Mouse (Mus musculus): ENCODE results near the gene Tm9sf3. TPM values are rescaled to one million over a fixed set of nuclear protein-coding genes. Genes with fewer than 3 reads are reported as not detected.

Gene Tm9sf3
- polyA plus RNA-seq, 1 experiment from 2014 or later, result 88.7 TPM

DNA sequence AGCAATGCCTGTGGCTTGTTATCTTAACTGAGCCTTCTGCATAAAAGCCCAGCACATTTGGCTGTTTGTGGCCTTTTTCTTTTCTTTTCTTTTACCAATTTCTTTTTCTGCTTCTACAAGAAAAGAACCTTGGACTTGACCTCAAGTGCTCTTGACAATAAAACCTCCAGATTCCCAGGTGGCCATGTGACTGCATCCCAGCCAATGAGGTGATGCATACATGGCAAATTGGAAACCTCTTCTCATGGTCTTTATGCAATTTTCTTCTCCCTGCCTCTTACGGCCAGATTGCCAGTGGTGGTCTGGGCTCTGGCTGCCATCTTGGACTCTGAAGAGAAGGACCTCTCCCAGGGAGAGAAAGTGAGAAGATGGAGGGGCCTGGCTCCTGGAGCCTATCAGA, 70.4 kb downstream of the Tm9sf3 start:
- ATAC-seq, result no peak
- WGBS, result 57% methylated on average over 1 of the region's 1 CpGs
- H3K9me3 ChIP-seq (ENCODE audit: control insufficient read depth, low read length), result no peaks in the 10 kb centered on the region
- H3K4me3 ChIP-seq (replicated peaks; ENCODE audit: low read length), result no peak overlapping the region
- H3K4me1 ChIP-seq (replicated peaks; ENCODE audit: control insufficient read depth, insufficient read depth, low read length), result peaks cover 12% of the 10 kb centered on the region
- H3K36me3 ChIP-seq (ENCODE audit: control insufficient read depth, insufficient read depth), result no peaks in the 10 kb centered on the region
- H3K4me2 ChIP-seq (ENCODE audit: low read length), result no peak overlapping the region
- peaks cover 5% of the 10 kb centered on the region for H3K27me3 ChIP-seq (replicated peaks; ENCODE audit: control insufficient read depth, insufficient read depth, low read length)
- no peak overlapping the region for H3K9ac ChIP-seq (replicated peaks; ENCODE audit: low read depth, low read length)
- H3K27ac ChIP-seq (ENCODE audit: low read length), result no peak overlapping the region

DNA sequence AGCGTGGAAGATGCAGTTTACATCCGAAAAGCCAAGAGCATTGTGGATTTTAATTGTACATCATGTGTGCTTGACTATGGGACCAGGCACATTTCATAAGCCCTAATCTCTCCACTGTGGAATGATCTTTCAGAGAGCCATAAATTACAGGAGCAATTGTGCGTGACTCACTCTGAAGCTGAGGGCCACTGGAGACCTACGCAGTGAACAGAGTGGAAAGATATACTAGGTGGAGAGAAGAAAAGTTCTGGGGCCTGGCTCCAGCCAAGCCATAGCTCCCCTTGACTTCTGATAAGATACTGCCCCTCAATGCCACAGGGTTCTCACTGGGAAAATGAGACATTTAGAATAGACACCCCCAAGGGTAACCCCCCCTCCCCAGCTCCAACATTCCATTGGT, 70.8 kb downstream of the Tm9sf3 start:
- no peak for ATAC-seq
- H3K4me2 ChIP-seq (ENCODE audit: low read length), result no peak overlapping the region
- H3K4me3 ChIP-seq (replicated peaks; ENCODE audit: low read length), result no peak overlapping the region
- no peaks in the 10 kb centered on the region for H3K36me3 ChIP-seq (ENCODE audit: control insufficient read depth, insufficient read depth)
- no peaks in the 10 kb centered on the region for H3K9me3 ChIP-seq (ENCODE audit: control insufficient read depth, low read length)
- H3K9ac ChIP-seq (replicated peaks; ENCODE audit: low read depth, low read length), result no peak overlapping the region
- peaks cover 5% of the 10 kb centered on the region for H3K27me3 ChIP-seq (replicated peaks; ENCODE audit: control insufficient read depth, insufficient read depth, low read length)
- H3K27ac ChIP-seq (ENCODE audit: low read length), result no peak overlapping the region
- 94% methylated on average over 4 of the region's 4 CpGs for WGBS
- H3K4me1 ChIP-seq (replicated peaks; ENCODE audit: control insufficient read depth, insufficient read depth, low read length), result peaks cover 12% of the 10 kb centered on the region

DNA sequence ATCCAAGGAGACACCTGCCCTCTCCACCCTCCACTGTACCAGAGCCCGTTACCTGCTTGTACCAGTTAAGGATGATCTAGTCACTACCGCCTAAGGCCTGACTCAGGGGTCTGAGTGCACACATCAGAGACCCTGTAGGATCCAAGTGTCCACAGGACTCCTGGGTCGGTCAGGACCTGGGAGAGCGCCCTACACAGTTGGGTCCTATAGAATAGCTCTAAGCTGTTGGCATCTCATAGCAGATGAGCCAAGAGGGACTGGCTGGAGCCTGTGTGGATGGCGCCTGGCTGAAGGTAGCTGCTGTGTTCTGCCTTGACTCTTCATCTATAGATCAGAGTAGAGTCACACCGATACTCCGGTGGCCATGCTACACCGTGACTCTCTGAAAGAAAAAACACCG, 72.1 kb downstream of the Tm9sf3 start:
- H3K4me2 ChIP-seq (ENCODE audit: low read length), result no peak overlapping the region
- no peaks in the 10 kb centered on the region for H3K36me3 ChIP-seq (ENCODE audit: control insufficient read depth, insufficient read depth)
- no peak for ATAC-seq
- H3K9ac ChIP-seq (replicated peaks; ENCODE audit: low read depth, low read length), result no peak overlapping the region
- H3K4me1 ChIP-seq (replicated peaks; ENCODE audit: control insufficient read depth, insufficient read depth, low read length), result peaks cover 12% of the 10 kb centered on the region
- H3K27me3 ChIP-seq (replicated peaks; ENCODE audit: control insufficient read depth, insufficient read depth, low read length), result peaks cover 11% of the 10 kb centered on the region
- H3K9me3 ChIP-seq (ENCODE audit: control insufficient read depth, low read length), result no peaks in the 10 kb centered on the region
- no peak overlapping the region for H3K4me3 ChIP-seq (replicated peaks; ENCODE audit: low read length)
- 79% methylated on average over 9 of the region's 9 CpGs for WGBS
- no peak overlapping the region for H3K27ac ChIP-seq (ENCODE audit: low read length)

DNA sequence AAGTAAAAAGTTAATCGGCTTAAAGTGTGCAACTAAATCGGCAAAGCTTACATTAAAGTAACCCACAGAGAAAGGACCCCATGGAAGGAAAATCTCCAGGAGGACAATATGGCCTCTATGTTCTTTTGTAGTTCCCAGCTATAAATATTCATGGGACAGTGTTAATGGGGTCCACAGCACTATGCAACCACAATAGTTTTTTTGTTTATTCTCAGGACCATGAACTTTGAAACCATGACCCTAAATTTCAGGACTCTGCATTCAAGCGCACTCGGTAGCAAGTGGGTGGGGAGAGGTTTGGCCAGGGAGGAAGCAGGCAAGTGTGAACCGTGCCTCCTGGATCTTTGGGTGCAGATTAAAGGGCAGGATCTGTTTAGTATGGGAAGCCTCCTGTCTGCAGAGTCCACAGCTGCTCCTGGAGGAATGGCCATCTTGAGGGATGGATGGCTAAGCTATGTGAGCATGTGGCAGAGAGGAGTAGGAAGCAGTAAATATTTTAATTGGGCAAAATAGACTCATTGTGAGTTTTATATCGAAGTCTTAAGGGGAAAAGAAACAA, 72.8 kb downstream of the Tm9sf3 start:
- 16% methylated on average over 6 of the region's 6 CpGs for WGBS
- Histone ChIP-seq H3K4me1 (replicated peaks; ENCODE audit: control insufficient read depth, insufficient read depth, low read length) (peaks cover 12% of the 10 kb centered on the region), H3K27ac (ENCODE audit: low read length) (no peak overlapping the region), H3K27me3 (replicated peaks; ENCODE audit: control insufficient read depth, insufficient read depth, low read length) (peaks cover 11% of the 10 kb centered on the region), H3K36me3 (ENCODE audit: control insufficient read depth, insufficient read depth) (no peaks in the 10 kb centered on the region), H3K4me2 (ENCODE audit: low read length) (no peak overlapping the region), H3K9me3 (ENCODE audit: control insufficient read depth, low read length) (no peaks in the 10 kb centered on the region), H3K4me3 (replicated peaks; ENCODE audit: low read length) (no peak overlapping the region), H3K9ac (replicated peaks; ENCODE audit: low read depth, low read length) (no peak overlapping the region)
- ATAC-seq, result peak; percentile 47; the same call in 1 of the 2 replicates

DNA sequence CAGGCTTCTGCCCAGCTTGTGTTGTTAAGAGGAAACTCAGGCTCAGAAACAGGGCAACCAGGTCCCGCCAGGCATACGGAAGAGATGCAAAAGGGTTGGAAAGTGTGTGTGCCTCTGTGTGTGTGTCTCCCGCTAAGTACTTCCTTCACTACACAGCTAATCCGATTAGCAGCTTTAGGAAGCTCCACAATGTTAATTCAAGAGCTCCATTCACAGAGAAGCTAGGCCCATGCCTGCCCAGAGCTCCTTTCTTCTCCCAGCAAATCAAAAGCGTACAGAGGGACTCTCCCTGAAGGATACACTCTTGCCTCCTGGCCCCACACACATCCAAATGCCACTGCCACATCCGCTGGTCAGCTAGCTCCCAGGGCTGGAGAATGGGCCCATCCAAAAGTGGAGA, 86.5 kb downstream of the Tm9sf3 start:
- 5% methylated on average over 6 of the region's 6 CpGs for WGBS
- Histone ChIP-seq H3K27ac (ENCODE audit: low read length) (no peak overlapping the region), H3K36me3 (ENCODE audit: control insufficient read depth, insufficient read depth) (no peaks in the 10 kb centered on the region), H3K9ac (replicated peaks; ENCODE audit: low read depth, low read length) (no peak overlapping the region), H3K4me3 (replicated peaks; ENCODE audit: low read length) (no peak overlapping the region), H3K4me2 (ENCODE audit: low read length) (no peak overlapping the region), H3K4me1 (replicated peaks; ENCODE audit: control insufficient read depth, insufficient read depth, low read length) (no peaks in the 10 kb centered on the region), H3K9me3 (ENCODE audit: control insufficient read depth, low read length) (no peaks in the 10 kb centered on the region), H3K27me3 (replicated peaks; ENCODE audit: control insufficient read depth, insufficient read depth, low read length) (peaks cover 41% of the 10 kb centered on the region)
- no peak for ATAC-seq

DNA sequence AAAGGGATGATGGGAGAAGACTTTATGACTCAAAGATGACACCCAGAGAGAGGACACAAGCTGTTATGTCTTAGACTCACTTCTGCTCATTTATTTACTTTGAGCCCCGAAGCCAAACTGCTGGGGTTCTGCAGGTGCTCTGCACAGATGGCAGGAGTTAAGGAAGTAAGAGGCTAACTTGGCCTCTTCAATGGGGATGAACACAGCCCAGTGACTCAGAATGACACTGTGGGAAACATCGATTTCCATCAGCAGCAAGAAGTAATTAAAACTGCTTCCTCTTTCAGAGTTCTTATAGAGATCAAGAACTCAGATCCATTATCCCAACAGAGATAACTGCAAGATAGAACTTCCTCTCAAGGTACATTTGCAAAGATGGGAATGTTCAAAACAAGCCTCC, 86.9 kb downstream of the Tm9sf3 start:
- Histone ChIP-seq H3K27ac (ENCODE audit: low read length) (no peak overlapping the region), H3K4me2 (ENCODE audit: low read length) (no peak overlapping the region), H3K36me3 (ENCODE audit: control insufficient read depth, insufficient read depth) (no peaks in the 10 kb centered on the region), H3K4me1 (replicated peaks; ENCODE audit: control insufficient read depth, insufficient read depth, low read length) (no peaks in the 10 kb centered on the region), H3K4me3 (replicated peaks; ENCODE audit: low read length) (no peak overlapping the region), H3K9ac (replicated peaks; ENCODE audit: low read depth, low read length) (no peak overlapping the region), H3K9me3 (ENCODE audit: control insufficient read depth, low read length) (no peaks in the 10 kb centered on the region), H3K27me3 (replicated peaks; ENCODE audit: control insufficient read depth, insufficient read depth, low read length) (peaks cover 41% of the 10 kb centered on the region)
- ATAC-seq, result no peak
- WGBS, result 5% methylated on average over 2 of the region's 2 CpGs

DNA sequence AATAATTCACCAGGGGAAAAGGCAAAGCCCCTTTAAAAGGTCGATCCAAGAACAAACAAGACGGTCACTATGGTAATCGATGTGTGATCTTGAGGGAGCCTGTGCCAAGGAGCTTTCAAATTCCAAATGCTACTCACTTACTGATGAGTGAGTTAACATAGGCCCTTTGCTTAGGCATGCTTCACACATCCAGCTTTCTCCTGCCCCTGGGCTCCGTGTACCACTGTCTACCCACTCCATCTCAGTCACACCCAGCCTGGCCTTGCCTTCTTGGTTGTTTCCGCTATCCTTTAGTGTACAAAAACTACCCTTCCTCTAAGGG, 97.9 kb downstream of the Tm9sf3 start:
- peak; percentile 43; the same call in 1 of the 2 replicates for ATAC-seq
- 0 out of 2 replicates have a peak overlapping the region, but pooled peaks have one; percentile 5 for H3K4me2 ChIP-seq (ENCODE audit: low read length)
- H3K9me3 ChIP-seq (ENCODE audit: control insufficient read depth, low read length), result no peaks in the 10 kb centered on the region
- no peak overlapping the region for H3K27ac ChIP-seq (ENCODE audit: low read length)
- WGBS, result 32% methylated on average over 5 of the region's 5 CpGs
- no peak overlapping the region for H3K4me3 ChIP-seq (replicated peaks; ENCODE audit: low read length)
- no peak overlapping the region for H3K9ac ChIP-seq (replicated peaks; ENCODE audit: low read depth, low read length)
- peaks cover 2% of the 10 kb centered on the region for H3K27me3 ChIP-seq (replicated peaks; ENCODE audit: control insufficient read depth, insufficient read depth, low read length)
- H3K36me3 ChIP-seq (ENCODE audit: control insufficient read depth, insufficient read depth), result no peaks in the 10 kb centered on the region
- peaks cover 23% of the 10 kb centered on the region for H3K4me1 ChIP-seq (replicated peaks; ENCODE audit: control insufficient read depth, insufficient read depth, low read length)

DNA sequence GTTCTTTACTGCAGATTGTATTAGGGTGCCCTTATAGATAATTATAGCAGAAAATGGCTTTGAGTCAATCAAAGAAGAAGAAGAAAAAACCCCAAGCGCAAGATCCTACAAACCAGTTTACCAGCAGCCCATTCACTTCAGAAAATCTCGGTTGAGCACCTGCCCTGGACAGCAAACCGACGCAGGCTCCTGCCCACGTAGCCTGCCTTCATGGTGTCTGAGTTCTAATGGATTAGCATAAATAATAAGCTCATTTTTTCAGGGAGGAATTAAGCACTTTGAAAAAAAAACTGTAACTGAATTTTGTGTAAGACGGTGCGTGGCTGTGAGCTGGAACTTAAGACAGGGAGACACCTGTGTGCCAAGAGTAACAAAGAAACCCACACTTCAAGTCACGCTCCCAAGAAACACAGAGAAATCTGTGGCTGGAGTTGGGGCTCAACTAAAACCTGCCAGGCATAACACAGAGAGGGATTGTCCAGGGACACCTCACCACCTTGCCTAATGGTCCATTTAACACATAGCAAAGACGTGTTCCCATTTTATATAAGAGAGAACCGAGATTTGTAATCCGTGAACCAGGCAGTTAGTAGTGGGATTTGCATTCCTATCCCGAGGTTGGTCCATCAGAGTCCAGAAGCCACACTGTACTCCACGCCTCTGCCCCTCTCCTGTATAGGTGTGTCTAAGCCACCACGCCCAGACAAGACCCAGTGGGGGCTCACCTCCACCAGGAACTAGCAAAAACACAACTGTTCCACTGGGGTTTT, 98.5 kb downstream of the Tm9sf3 start:
- H3K4me1 ChIP-seq (replicated peaks; ENCODE audit: control insufficient read depth, insufficient read depth, low read length), result peaks cover 23% of the 10 kb centered on the region
- no peaks in the 10 kb centered on the region for H3K9me3 ChIP-seq (ENCODE audit: control insufficient read depth, low read length)
- peaks cover 2% of the 10 kb centered on the region for H3K27me3 ChIP-seq (replicated peaks; ENCODE audit: control insufficient read depth, insufficient read depth, low read length)
- H3K36me3 ChIP-seq (ENCODE audit: control insufficient read depth, insufficient read depth), result no peaks in the 10 kb centered on the region
- H3K4me3 ChIP-seq (replicated peaks; ENCODE audit: low read length), result no peak overlapping the region
- 30% methylated on average over 14 of the region's 14 CpGs for WGBS
- 0 out of 2 replicates have a peak overlapping the region, but pooled peaks have one; percentile 5 for H3K4me2 ChIP-seq (ENCODE audit: low read length)
- ATAC-seq, result peak; percentile 16; the same call in 1 of the 2 replicates
- H3K9ac ChIP-seq (replicated peaks; ENCODE audit: low read depth, low read length), result no peak overlapping the region
- 0 out of 2 replicates have a peak overlapping the region, but pooled peaks have one; percentile 6 for H3K27ac ChIP-seq (ENCODE audit: low read length)

DNA sequence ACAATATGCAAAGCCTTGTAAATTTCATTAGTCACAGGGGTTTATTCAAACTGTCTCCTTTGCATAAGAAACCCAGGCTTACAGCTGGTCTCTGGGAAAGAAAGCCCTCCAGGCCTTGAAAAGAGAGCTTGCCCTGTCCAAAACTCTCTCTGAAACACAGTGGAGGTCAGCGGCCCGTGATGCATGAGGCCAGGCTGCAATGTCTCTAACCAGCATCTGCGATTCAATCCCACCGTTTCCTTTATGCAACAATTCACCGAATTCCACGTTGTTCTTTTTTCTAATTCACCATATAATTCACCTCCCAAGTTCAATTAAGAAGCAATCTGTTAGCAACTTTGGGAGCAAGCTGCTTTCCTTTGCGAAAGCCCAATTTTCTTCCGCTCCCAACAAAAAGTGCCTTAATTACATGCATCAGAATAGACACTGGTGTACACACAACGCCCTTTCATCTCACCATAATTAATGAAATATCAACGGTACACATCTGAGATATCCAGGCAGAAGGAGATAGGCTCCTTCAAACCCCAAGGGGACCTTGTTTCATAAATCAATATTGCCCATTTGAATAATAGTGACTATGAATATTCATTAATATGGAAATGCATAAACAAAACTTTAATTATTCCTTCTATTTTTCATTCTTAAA, 99.2 kb downstream of the Tm9sf3 start:
- H3K36me3 ChIP-seq (ENCODE audit: control insufficient read depth, insufficient read depth), result no peaks in the 10 kb centered on the region
- peak overlapping the region; percentile 12; the same call in 1 of the 2 replicates for H3K4me2 ChIP-seq (ENCODE audit: low read length)
- peaks cover 23% of the 10 kb centered on the region for H3K4me1 ChIP-seq (replicated peaks; ENCODE audit: control insufficient read depth, insufficient read depth, low read length)
- no peaks in the 10 kb centered on the region for H3K9me3 ChIP-seq (ENCODE audit: control insufficient read depth, low read length)
- H3K4me3 ChIP-seq (replicated peaks; ENCODE audit: low read length), result no peak overlapping the region
- H3K27ac ChIP-seq (ENCODE audit: low read length), result peak overlapping the region; percentile 69
- no peak overlapping the region for H3K9ac ChIP-seq (replicated peaks; ENCODE audit: low read depth, low read length)
- peaks cover 2% of the 10 kb centered on the region; the same call in 1 of the 2 replicates for H3K27me3 ChIP-seq (replicated peaks; ENCODE audit: control insufficient read depth, insufficient read depth, low read length)
- 2% methylated on average over 10 of the region's 10 CpGs for WGBS
- ATAC-seq, result peak; percentile 82

Data from forebrain, embryonic 16.5 days (tissue).